Mouse (Mus musculus) WW6 (cell line): ENCODE measurements around the gene Csmd2.
"Not testable (repeated sequence)": the region's sequence is repeated elsewhere in the genome, so short reads cannot be mapped to it uniquely, and the experiment has no call there.

ENCODE experiments used
- DNase-seq: peaks from one replicate; pipeline ENCODE4 v3.0.0-alpha.2; 2013; ENCODE audit warnings: low read depth, low spot score

Csmd2 gene

DNA sequence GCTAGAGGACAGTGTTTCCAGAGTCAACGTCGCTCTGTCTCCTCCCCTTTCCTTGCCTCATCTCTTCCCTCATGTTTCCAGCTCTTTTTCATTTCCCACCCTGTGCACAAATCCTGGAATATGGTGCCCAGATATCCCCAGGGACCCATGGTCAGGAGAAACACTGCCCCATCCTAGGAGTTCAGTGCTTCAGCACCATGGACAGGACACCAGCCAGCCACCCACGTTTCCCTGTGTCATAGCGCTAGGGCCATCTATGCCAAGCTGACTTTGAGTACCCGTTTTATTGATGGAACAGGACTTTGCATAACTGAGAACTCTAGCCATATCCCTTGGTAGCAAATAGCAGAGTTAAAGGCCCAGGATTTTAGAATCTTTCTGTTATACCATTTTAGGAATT is 55.0 kb downstream of the Csmd2 start:
- DNase-seq, result no peak

DNA sequence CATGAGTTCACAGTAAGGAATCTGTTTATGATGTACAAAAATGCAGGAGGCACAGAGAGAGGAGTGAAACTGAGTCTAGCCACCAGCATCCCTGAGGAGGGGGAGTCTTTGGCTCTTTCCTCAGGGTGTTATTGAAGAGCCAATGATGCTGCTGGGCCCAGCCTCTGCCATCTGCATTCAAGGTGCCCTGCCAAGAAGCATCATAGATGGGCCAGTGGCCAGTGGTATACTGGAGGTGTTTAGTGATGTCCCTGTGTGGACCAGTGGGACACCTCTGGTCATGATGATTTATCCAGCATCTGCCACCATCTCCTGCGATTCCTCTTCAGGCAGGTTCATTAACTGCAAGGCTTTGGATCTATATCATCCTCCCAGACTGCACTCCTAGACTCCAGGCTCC is 61.1 kb downstream of the Csmd2 start:
- DNase-seq, result no peak

DNA sequence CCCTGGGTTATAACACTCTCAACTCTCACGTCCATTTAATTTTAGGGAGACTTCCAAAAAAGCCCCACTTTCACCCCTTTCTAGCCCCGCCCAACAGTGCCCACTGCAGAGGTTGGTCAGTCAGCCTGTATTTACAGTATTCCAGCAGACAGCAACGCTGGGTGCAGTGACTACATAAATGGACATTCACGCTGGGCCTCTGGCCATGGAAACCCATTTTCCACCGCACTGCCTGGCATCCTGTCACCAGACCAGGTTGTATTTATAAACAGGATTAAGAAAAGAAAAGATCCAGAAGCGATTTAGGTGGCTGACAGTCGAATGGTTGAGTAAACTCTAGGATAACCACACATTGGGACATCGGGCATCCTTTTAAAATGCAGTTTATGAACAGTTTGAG is 65.0 kb downstream of the Csmd2 start:
- DNase-seq, result no peak

DNA sequence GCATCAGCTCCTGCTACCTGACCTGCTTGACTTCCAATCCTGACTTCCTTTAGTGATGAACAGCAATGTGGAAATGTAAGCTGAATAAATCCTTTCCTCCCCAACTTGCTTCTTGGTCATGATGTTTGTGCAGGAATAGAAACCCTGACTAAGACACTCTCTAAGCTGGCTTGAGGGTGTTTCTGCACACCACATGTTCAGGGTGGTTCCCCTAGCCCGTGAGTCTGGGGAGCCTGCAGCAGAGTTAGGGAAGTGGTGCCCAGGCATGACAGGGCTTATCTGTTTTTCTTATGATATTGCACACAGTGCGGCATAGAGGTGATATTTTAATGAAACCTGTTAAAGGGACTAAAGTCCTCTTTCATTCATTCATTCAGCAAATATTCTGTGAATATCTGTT is 73.6 kb downstream of the Csmd2 start:
- DNase-seq, result not testable (repeated sequence)

DNA sequence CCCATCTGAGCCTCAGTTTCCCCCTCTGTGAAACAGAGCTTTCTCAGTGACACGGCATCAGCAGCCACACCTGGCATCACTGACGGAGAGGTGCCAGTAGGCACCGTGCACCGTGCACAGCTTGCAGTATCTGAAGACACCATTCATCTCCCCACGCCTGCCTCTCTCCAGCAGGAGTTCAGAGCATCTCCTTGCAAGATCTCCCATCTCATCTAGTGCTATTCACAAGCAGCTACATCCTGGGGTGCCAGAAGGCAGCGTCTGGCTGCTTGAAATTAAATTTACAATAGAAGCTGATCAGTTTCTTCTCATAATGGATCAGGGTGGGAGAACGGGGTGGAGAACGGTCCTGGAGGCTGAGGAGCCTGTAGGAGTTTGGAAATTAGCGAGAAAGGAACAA is 79.5 kb downstream of the Csmd2 start:
- DNase-seq, result no peak

DNA sequence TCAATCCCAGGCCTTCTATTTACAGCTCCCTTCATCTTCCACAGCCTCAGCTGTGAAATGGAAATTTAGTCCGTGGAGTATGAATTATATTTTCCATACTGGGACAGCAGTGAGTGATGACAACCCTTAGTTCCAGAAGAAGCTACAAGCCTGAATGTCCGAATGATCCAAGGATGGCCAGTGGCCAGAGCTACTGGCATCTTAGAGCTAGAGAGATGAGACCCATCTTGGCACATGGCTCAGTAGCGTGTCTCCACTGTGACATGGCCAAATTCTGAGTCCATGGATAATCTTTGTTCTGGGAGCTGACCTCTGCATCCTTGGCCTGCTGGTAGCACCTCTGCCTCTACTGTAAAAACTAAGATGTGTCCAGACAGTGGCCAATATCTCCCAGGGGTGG is 96.8 kb downstream of the Csmd2 start:
- DNase-seq, result no peak

DNA sequence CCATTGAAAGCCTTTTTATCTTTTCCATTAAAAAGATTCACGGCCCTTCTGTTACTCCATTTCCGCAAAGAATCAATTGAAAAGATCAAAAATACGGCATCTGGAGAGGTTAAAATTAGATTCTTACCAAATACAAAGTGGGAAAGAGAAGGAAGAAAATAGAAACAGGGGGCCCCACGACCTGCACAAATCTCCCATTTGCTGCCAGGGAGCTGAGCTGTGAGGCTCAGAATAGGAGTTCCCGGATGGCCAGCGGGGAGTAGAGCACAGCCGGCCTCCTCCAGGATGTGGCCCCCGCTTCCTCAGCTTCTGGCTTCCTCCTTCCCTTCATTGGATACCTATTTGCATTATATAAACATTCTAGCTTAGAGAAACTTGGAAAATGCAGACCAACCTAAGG is 97.4 kb downstream of the Csmd2 start:
- no peak for DNase-seq

DNA sequence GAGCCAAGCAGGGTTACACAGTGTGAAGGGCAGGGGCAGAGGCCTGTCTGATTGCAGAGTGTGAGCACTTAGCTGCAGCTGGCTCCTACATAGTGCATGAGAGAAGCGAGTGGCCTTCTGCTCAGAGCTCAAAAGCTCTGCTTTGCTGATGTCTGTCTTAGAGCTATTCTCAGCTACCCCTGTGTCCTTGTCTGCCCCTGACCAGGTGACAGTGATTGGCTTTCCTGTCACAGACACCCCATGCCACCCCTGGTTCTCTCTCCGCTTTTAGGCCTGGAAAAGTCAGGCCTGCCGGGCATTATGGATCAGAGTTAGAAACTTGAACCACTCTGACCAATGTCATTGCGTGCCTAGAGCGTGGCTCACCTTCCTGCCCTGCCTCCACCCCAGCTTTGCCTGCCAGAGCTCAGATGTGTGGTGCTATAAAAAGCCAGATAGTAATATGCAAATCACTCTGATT is 99.5 kb downstream of the Csmd2 start:
- DNase-seq, result no peak

DNA sequence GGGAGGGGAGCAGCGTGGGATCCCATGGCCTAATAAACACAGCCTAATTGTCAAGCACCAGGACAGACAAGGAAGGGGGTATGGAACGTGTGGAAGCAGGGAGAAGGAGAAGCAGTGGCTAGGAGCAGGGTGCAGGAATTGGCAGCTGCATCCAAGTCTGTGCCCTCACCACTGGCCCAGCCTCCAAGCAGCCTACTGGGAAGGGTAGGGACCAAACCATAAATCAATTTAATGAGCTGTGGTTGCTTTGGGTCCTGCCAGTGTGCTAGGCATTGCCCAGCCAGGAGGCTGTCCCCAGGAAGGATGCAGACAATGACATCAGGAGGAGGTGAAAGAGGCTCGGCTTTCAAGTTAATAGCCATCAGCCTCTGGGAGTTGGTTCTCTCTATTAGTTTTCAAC is 100.0 kb downstream of the Csmd2 start:
- no peak for DNase-seq

DNA sequence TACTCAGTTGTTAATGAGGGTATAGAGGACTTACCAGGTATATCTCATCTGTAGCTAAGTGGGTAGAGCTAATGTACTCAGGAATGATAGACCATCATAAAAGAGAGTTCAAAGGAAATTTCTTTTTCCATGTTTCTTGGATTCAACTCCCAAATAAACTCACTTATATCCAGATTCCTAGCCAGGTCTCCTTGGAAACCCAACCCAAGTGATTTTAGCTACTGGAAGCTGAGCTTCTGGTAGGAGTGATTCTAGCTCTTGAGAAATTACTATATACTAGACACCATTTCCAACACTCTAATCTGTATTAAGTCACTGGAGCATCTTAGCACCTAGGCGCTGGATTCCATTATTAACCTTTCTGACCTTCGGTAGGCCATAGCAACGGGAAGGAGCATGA is 100.6 kb downstream of the Csmd2 start:
- no peak for DNase-seq

DNA sequence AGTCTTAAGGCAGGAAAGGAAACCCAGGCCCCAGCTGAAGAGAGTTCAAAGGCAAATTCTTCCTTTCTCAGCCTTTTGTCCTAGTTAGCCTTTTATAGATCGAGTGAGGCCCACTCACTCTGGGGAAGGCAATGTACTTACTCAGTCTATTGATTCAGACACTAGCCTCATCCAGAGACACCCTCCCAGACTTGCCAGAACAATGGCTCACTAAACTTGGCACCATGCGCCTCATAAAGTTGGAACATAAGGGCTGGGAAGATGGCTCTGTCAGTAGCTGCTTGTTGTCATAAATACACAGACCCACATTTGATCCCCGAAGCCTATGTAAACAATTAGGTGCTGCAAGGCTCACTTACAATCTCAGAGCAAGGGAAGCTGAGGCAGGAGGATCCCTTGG is 104.3 kb downstream of the Csmd2 start:
- no peak for DNase-seq

DNA sequence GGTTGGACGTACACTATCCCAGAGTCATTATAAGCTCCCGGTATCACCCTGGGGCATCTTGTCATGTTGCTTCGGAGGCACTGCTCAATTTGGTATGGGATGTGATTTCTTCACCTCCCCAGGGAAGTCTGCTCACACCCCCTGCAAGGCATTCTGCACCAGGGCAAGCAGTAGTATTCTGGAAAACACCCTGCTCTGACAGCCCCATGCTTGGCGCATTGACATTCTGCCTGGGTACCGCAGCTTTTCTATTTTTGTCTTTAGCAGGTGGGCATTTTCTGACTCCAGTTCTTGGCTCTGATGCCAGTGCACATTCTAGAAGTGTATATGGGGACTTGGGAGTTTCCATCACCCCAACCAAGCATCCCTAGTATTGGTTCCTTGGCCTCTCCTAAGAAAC is 111.9 kb downstream of the Csmd2 start:
- no peak for DNase-seq

DNA sequence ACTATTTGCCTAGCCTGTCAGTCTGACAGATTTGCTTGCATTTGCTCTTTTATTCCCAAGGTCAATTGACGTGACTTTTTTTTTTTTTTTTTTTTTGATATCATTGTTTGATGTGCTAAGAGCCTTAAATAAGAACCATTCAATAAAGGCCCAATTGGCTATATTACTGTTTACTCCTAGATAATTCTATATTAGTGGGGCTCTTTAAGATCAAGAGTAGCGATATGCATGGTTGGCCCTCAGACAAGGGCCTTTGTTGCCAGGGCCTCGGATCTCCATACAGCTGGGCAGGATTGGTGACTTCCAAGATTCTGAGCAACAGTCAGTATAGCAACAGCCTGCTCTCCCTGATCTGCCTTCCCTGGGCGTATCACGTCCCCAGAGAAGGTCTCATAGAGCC is 112.9 kb downstream of the Csmd2 start:
- DNase-seq, result no peak

DNA sequence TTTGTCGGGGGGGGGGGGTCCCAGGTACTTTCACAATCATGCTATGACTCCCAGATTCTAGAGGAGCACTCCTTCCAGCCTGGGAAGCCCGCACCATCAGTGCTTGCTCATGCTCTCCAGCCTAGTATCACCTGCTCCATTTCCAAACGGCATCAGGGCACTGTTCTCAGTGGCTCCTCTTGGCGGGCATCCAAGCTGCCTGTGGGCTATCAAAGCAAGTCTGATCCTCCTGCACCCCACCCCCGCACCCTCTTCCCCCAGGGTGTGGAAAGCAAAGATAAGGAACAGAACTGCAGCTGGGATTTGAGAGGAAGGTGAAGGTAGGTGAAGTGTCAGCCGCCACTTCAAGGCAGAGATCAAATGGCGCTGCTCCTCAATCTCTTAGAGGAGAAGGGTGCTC is 128.7 kb downstream of the Csmd2 start:
- DNase-seq, result no peak

DNA sequence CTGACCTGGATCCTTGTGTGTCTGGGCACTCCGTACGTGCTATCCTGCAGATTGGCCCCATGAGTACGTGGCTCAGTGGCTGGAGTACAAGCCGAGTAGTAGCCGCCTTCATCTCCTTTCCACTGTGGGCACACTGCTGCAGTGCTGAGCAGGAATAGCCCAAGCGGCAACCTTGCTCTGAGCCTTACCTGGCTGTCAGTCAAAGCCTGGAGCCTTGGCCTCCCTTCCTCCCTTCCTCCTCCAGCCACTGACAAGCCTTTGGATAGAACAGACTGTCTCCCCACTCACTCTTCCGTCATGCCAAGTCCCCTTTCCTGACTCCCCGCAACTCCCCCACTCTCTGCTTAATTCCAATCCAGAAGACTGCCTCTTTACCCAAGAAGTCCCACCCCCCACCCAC is 135.6 kb downstream of the Csmd2 start:
- no peak for DNase-seq

DNA sequence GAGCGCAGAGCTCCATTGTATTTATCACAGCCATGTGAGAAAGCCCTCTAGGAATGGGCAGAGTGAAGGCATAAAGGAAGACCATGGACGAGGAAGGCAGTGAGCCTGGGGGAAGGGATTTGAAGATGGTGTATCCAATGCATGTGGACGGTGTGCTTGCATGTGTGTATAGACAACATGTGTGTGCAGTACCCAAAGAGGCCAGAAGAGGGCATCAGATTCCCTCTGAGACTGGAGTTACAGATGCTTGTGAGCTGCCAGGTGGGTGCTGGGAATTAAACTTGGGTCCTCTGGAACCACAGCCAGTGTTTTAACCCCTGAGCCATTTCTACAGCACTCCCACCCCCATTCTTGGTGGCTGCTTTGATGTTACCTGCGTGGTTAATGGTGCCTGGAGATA is 137.1 kb downstream of the Csmd2 start:
- DNase-seq, result no peak

DNA sequence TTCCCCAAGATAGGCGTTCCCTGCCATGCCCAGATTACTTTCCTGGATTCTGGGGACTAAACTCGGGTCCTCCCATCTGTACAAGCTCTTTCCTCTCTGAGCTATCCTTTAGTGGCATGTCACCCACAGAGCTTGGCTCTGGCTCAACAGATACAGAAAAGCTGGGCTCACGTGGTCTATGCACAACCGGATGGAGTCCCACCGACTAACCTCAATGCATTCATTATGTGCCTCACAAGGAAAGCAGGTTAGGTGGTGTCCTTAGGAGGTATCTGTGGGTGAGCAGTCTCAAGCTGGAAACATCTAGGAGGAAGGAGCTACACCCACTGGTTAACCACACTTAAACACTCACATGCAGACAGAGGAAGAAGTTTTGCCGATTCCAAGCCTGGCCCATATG is 140.9 kb downstream of the Csmd2 start:
- DNase-seq, result no peak

DNA sequence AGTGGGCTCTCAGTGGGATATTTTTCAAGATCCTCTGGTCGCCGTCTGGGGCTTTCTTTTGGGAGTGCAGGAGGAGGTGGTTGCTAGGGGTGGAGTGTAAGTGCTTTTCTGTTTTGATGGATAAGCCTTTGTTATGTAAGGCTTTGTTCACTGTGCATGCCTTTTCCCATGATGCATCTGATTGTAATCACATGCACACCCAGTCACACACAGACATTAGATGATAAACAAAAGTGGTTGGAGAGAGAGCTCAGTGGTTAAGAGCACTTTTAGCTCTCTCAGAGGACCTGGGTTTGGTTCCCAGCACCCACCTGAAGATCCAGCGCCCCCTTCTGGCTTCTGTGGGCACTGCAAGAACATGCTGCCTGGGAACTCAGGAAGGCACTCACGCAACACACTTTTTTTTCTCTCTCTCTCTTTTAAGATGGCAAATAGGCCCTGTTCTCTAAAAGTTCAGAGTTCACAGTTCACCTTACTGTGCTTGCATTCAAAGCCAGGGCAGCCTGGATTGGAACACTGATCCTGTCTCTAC is 143.0 kb downstream of the Csmd2 start:
- DNase-seq, result peak; percentile 3

DNA sequence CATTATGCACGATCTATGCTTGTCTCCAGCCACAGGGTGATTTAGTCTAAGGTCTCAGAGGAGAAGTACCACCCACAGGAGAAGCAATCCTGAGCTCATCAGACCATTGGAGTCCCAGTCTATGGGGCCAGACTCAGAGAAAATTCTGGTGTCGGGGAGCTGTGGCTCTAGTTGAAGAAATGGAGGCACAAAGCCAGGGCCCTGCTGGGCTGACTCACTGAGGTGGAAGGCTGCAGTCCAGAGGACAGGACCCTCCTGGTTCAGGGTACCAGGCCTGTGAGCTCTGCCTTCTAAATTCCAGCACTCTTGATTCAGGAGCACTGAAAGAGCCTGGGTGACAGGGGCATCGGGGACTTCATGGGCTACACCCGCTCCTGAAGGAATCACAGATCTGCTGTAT is 144.0 kb downstream of the Csmd2 start:
- no peak for DNase-seq

DNA sequence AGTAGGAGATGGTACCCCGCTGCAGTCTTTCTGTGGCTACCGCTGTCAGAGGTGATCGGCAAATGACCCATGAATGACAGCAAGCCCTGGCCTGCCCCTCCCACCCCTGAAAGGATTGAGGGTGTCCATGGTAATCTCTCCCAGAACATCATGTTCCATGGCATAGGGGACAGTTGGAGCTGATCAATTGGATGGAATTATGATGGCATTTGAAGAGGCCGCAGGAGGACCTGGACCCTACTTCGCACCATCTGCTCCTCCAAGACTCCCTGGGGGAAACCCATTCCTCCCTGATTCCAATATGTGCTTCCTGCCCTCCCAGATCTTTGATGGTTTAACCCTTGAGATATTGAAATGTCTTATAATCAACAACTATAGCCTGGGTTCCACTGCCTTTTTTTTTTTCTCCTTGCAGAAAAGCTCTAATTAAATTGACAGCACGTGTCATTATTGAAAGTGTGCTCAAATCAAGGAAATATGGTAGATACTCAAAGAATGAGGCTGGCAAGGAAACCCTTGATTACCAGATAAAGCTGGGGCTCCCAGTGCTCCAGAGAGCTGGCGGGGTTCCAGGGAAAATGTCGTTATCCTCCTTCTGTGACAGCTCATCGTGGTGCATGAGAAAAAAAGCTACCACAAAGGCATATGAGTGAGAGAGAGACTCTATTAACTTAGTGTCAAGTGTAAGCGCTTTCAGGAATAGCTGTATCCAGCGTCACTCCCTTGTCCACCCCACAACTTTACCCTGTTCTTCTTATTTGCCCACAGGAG is 145.4 kb downstream of the Csmd2 start:
- DNase-seq, result no peak

DNA sequence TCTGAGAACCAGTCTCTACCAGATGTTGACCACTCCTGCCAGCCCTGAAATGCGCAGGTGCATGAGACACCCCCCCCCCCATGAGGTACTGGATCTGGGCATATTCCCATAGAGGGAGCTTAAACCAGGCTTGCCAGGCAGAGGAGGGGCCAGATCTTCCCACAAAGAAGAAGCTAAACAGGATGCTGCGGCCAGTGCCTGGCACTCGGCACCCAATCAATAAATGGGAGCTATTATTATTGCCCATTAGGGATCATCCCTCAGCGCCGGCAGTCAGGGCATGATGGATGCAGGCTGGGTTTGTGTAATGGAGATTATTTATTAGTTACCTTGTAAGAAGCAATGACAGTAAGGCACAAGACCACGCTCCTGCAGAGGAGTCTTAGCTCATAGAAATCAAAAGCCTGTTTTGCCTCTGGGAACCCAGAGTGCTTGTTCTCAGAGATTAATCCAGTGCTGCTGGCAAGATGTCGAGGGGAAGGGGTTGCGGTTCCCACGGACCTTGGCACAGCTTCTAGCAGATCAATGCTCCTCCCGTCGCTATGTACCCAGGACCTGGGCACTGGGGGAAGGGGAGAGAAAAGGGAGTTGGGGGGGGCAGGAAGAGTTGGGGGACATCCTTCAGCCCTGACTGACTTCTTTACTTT is 146.8 kb downstream of the Csmd2 start:
- DNase-seq, result no peak

DNA sequence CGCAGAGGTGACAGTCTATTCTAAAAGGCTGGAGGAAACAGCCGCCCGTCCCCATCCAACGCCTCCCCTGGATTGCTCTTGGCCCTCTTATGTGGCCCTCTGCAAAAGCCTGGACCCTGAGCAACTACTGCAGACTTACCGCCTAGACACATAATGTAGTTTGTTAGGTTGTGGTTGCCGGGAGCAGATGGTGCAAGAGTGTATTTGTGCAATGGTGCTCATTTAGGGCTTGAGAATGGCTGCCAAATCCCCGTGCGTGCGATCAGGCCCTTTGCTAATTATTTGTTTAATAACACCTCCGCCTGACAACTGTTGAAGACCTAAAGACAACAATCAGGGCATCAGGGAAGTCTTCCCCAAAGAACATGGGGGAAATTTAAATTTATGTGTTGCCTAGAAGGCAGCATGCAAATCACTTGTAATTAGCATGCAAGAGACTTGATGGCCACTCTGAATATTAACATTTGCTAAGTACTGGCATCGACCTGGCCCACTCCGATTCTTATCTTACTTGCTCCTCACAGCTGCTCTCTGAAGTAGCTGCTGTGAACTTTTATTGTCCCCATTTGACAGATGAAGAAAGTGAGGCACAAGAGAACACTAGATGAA is 147.5 kb downstream of the Csmd2 start:
- DNase-seq, result no peak

DNA sequence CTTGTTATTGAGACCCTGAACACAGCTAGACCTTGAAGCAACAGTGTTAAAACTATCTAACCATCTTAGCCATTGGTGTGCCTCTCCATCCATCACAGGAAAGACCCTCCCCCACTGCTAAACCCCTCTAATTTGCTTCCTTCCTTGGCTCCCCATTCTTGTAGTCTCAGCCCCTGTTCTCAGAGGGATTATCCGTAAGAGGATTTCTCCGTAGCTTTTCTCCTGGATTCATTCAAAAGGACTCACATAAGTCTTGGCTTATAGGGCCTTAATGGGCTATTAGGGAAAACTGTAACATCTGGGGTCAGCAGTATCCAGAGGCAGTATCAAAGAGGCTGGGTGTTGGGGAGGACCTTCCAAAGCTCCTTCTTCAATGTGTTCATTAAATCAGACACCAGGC is 152.3 kb downstream of the Csmd2 start:
- DNase-seq, result no peak
